Mouse (Mus musculus) testis, adult 2 months (tissue): ENCODE measurements around the gene Sel1l3.

Experiments used
- CTCF ChIP-seq: fragments of 200-500 bp; IDR thresholded peaks from 2 replicates; pipeline ENCODE4 v1.5.1; 2012; ENCODE audit warnings: low read depth, mild to moderate bottlenecking, inconsistent platforms, low read length, moderate library complexity; ENCODE audit not compliant: control insufficient read depth, insufficient read depth, insufficient replicate concordance
- POLR2A ChIP-seq: fragments of 200-500 bp; IDR thresholded peaks from 2 replicates; pipeline ENCODE4 v1.6.1; 2012; ENCODE audit warnings: low read depth, mild to moderate bottlenecking, inconsistent platforms, low read length, moderate library complexity; ENCODE audit not compliant: control insufficient read depth

GRCm38 (mm10) chr5:53185803-53186202 is 27.9 kb downstream of the Sel1l3 start:
- TF ChIP-seq POLR2A (no peak), CTCF (no peak)
